Mouse (Mus musculus) cerebellum, postnatal 14 days (tissue): ENCODE measurements around the gene Adrb1.
A peak's percentile ranks its signal among the peaks of the same experiment; 100 is the strongest.

Source experiments
- DNase-seq, 2 experiments: peaks; one replicate each; pipeline ENCODE4 v3.0.0; 2021; ENCODE audit warnings: mixed read lengths in 2 of 2

The Adrb1 gene

DNA sequence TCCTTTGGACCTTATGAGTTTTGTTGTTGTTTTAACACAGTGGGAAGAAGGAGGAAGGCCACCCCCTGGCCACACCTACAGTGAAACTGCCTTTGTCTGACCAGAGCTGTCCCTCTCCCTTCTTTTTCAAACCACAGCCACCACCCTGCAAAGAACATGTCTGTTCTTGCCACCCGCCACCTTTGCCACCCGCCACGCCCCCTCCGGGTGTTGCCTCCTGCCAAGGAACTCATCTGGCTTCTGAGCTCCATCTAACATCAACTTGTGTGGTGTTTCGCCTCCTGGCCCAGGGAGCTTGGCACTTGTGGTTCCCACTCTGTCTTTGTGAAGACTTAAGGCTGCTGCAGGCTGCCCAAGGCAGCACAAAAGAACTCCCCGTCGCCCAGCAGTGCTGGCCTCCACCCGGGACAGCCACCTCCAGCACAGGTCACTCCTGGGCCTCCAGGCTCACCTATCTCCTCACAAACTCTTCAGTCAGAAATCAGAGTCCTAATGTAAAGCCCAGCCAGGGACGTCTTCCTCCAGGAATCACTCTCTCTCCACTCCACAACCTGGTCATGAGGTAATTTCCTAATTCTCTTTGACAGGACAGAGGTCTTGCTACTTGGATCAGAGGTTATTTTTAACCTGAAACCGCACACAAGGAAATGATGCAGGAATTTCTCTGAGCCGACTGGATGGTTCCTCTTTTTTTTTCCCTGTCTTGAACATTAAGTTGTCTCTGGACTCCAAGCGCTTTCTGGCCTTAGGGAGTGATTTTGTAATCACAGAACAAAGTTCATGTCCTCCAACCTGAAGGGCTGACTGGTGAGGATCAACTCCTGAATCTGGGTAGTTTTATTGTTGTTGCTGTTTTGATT, 18.5 kb upstream of the Adrb1 start:
- DNase-seq, result no peak

GRCm38 (mm10) chr19:56705026-56705675, 16.8 kb upstream of the Adrb1 start:
- no peak for DNase-seq

- no peak for DNase-seq
Observed at GRCm38 (mm10) chr19:56708794-56709193, 13.2 kb upstream of the Adrb1 start.

DNA sequence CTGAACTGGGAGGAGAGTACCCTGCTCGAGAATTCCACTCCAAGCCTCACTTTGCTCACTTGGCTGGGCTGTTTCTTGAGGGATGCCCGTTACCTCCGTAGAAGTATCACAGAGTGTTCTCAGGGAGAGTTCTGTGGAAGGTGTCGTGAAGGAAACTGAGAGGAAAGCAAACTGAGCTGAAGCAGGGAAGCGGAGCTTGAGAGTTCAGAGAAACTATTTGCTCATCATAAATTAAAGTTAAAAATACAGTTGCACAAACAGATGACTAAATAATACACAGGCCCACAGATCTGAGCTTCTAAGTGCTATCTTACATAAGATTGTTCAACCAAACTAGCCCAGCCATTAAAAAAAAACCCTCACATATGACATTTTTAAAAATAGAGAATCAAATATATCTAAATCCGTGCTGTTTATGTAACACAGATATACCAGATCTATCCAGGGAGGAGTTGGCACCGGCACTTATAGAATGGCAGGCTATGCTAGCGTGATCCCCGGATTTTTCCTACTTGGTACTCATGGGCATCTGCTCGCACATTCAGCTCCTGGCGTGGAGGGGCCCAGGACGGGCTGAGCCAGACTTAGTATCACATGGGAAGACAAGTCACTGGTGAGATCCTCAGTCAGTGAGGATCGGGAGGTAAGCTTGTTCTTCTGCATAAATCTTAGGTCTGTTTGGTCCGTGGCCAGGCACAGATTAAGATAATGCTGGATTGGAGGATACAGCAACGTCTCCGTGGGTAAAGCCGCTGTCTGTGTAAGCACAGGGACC, 11.7 kb upstream of the Adrb1 start:
- DNase-seq, result peak; percentile 51 to 56

DNA sequence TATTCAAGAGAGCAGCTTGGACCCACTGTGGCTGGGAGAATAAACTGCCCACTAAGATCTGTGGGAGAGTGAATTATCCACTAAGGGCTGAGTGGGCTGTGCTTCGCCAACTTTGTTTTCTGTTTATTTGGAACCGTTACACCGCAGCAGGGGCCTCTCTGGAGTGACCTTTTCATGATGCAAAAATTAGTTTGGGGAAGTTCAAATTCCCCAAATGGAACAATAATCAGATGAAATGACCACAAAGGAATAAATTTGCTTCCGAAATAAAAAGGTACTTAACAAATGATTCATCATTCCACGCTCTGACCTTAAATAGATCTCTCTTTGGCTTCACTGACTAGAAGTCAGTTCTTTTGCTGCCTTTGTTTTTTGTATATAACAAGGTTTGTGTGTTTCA, 8.4 kb upstream of the Adrb1 start:
- DNase-seq, result no peak

- DNase-seq, result no peak
Observed at GRCm38 (mm10) chr19:56714661-56715170, 7.3 kb upstream of the Adrb1 start.

DNA sequence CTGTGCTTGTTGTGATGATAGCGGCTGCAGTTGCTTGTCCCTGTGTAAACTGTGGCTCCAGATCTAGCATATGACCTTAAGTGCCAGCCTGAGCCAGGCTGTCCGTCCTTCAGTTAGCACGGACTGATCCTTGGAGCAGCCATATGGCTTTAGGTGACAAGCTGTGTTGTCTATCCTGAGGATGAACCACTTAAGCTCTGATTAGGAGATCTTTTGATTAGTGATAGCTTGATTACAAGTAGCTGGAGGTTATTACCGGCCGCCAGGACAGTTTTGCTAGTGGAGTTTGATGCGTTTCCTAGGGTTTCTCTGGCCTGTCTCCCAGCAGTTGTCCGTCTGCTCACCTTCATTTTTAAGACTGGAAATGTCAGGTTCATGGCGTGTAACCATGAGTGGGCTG, 4.0 kb upstream of the Adrb1 start:
- no peak for DNase-seq

DNA sequence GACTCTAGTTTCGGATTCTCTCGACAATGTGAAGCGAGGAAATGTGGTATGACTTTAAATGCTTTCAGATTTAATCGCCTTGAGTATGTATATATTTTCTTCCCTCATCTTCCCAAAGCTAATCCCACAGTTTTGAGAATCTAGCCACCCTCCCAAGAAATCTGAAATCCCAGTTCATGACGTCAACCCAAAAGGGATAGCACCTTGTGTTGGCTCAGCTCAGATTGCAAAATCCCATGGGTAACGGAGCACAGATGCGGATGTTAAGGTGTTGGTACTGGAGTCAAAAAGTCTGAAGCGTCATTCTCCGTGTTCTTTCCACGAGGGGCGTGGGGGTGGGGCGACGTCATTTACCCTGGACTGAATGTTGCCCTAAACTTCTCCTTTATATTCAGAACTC, 1.1 kb upstream of the Adrb1 start:
- DNase-seq, result no peak

DNA sequence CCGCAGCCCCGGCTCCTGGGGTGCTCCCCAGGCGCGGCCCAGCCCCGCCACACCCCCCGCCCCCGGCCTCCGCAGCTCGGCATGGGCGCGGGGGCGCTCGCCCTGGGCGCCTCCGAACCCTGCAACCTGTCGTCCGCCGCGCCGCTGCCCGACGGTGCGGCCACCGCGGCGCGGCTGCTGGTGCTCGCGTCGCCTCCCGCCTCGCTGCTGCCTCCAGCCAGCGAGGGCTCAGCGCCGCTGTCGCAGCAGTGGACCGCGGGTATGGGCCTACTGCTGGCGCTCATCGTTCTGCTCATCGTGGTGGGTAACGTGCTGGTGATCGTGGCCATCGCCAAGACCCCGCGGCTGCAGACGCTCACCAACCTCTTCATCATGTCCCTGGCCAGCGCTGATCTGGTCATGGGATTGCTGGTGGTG, 300 bp downstream of the Adrb1 start:
- DNase-seq, result no peak

- peak; percentile 36 to 37 for DNase-seq
Observed at GRCm38 (mm10) chr19:56722711-56723330, 822 bp downstream of the Adrb1 start.

DNA sequence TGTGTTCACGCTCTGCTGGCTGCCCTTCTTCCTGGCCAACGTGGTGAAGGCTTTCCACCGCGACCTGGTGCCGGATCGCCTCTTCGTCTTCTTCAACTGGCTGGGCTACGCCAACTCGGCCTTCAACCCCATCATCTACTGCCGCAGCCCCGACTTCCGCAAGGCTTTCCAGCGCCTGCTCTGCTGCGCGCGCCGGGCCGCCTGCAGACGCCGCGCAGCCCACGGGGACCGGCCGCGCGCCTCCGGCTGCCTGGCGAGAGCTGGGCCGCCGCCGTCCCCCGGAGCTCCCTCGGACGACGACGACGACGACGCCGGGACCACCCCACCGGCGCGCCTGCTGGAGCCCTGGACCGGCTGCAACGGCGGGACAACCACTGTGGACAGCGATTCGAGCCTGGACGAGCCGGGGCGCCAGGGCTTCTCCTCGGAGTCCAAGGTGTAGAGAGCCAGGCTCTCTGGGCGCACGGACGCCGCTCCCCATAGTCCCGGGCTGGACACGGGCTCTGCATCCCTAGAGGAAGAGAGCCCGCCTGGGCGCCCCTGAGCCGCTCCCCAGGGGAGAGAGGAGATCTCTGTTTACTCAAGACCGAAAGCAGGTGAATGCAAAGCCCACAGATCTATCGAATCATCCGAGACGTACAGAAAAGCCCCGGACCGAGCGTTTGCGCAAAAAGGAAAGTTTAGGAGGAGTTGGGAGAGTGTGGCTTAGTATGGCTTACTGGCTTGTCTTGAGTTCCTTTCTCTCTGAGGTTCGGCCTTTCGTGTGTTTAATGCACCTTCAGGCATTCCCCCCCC, 1.5 kb downstream of the Adrb1 start:
- peak; percentile 28 to 38 for DNase-seq

DNA sequence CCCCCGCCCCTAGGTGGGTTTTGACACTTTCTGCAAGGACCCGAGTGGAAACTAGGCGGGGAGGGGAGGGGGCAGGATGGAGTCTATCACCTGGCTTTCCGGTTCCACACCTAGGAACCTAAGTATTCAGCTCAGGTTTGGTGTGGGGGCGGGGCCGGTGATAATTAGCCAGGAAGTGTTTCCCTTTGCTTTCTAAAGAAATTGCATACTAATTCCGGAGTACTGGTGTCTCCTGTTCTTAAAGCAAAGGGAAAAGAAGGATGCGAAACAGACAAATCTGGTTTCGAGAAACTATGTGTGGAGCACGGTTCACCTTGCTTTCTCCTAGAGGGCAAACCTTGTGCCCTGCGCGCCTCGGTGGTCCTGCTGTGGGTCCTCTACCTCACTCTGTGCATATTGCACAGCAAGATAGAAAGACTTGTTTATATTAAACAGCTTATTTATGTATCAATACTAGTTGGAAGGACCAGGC, 2.2 kb downstream of the Adrb1 start:
- no peak for DNase-seq

DNA sequence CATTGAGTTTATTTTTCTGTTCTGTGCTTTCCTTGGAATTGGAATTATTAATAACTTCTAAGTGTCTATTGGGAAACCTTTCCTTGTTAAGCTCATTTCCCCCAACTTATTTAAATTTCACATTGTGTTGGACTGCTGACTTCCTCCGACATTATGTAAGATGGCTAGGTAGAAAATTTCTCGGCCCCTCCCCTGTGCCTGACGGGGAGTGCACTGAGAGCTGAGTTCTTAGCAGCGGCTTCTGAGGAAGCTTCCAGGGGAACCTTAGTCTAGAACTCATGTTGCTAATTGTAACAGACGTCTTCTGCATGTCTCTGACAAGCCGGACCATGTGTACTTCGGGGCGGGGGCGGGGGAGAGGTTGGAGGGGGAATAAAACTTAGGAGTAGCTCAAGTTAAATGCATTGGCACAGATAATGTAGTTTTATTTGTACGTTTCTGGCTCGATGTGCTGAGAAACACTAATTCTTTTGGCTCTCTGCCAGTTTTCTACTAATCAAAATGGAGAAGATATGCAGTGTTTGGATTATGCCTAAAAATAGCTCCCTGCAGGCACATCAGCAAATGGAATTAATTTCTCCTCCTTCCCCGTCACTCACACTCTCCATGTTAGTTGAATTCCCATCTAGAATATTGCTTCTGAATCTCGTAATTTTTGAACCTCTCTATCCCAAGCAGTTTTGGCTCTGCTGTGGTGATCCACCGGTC, 5.3 kb downstream of the Adrb1 start:
- no peak for DNase-seq

- DNase-seq, result no peak
Observed at GRCm38 (mm10) chr19:56734033-56734572, 12.1 kb downstream of the Adrb1 start.

DNA sequence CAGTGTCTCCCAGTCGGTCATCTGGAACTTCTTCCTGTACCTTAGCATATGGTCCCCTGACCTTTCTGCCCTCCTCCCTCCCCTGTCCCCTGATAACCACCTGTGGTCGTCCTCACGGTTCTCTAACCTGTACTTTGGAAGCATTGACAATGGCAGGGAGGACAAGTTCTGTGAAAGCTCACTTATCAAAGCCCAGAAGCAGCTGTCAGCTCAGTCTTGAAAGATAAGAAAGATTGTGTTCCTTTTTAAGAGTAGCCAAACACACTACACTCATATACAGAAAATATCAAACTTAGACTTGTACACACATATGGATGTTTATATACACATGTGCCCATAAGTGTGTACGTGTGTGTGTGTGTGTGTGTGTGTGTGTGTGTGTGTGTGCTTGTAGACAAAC, 13.7 kb downstream of the Adrb1 start:
- DNase-seq, result no peak

DNA sequence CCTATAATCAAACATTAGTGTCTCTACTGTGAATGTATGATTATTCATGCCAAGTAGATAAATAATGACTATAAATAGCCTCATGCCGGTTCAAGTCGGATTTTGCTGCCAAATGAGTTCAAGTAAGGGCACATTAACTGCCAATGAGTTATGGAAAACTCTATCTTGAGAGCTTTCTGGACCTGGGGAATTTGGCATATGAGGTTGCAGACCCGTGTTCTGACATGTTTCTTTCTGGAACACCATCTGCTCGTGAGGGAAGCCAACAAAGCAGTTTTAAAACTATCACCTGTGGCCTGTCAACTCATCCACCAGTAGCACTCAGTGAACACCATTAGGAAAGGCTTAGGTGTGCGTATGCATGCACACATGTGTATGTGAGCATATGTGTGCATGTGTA, 14.3 kb downstream of the Adrb1 start:
- no peak for DNase-seq

GRCm38 (mm10) chr19:56745061-56745460, 23.1 kb downstream of the Adrb1 start:
- DNase-seq, result peak; percentile 13 to 34

DNA sequence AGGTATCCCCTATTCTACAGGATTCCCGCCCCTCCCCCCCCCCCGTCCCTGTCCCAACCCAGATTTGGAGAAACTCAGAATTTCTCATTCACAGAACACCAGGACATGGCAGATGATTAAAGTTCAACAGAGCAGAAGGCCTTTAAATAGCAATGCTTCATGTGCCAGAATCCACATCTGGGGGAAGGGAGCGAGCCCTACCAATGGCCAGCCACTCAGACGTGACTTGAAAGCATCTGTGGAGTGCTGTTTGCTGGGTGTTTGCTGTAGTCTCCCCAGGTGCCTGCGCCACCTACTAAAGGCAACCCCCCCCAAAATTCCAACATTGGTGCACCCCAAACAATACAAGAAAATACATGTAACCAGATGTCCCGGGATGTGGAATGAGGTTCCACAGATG, 23.5 kb downstream of the Adrb1 start:
- DNase-seq, result no peak

DNA sequence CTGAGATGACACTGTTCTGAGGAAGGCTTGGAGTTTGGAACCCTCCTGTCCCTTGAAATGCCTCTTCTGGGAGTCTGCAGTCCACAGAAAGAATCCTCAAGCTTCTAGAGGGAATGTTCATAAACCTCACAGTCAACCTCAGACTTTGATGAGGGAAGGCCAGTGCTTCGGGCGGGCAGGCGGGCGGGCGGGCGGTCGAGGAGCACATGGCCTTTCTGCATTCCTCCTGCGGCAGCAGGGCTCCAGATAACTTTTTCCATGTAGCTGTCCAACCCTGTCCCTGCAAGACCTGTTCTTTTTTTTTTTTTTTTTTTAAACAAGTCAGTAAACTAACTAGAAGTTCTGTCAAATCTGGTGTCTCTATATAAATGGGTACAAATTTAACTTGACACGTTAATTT, 24.6 kb downstream of the Adrb1 start:
- no peak for DNase-seq

- DNase-seq, result no peak
Observed at GRCm38 (mm10) chr19:56747878-56748277, 25.9 kb downstream of the Adrb1 start.

- DNase-seq, result no peak
Observed at GRCm38 (mm10) chr19:56749343-56749742, 27.3 kb downstream of the Adrb1 start.
